Mouse (Mus musculus) kidney, postnatal 4 days (tissue): ENCODE measurements around the gene Ppm1e.
A peak's percentile ranks its signal among the peaks of the same experiment; 100 is the strongest.
"Not testable (repeated sequence)": the region's sequence is repeated elsewhere in the genome, so short reads cannot be mapped to it uniquely, and the experiment has no call there.

Experiments used
- DNase-seq, 2 experiments: peaks; one replicate each; pipeline ENCODE4 v3.0.0; 2021; ENCODE audit warnings: mixed read lengths in 2 of 2

Ppm1e gene

DNA sequence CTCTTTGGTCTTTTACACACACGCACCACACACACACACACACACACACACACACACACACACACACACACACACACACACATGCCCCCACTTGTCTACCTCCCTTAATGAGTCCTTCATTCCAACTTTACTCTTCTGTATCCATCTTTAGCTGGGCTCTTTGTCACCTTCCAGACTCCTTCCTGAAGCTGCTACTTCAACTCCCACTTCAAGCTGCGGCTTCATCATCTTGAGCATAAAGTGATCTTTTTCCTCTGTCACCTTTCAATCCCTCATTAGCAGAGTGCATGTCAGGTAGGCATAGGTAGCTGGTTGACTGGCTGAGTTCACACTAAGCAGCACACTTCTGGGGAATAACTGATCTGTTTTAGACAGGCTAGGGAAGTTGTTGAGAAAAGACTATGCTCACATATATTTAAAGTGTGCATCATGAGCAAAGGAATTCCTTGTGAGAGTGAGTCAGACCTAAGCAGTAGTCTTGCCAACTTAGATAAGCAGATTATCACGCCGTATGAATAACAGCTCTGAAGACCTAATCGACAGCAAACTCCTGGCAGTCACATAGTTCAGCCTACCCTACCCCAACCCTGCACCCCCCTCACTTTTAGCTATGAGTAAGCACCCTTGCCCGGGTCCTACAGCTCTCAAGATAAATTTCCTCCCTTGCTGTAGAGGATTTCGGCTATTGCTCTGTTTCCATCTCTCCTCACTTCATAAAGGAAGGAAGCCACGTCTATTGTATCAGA is 49.3 kb downstream of the Ppm1e start:
- DNase-seq, result no peak

DNA sequence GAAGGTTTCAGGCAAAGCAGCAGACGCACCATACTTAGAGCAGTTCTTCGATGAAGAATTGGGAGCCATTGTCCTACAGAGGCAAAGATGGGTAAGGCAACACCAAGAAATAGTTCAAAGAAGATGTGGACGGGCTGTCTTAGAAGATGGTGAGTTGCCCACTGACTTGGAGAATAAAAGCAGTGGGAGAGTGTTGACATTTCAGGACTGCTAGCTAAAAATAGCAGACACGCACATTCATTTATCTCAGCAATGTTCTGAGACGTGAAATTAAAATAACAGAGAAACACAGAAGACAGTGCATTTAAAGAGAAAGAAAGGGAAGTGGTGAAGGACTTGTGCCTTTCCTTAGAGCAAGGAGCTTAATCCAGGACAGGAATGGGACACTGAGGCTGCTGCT is 59.8 kb downstream of the Ppm1e start:
- DNase-seq, result no peak

DNA sequence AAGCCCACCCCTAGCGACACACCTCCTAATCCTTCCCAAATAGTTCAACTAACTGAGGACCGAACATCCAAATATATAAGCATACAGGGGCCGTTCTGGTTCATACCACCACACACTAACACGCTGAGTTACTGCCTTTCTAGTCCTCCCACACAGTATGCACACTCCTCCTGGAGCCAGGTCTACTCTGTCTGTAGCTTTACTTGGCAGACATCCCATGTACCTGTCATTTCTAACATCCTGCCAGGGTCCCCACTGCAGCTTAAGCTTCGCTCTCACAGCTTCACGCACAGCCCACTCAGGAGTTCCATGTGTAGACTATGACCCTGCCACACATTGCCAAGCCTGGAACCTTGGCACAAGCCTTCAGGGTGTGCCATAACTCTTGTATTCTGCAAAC is 62.4 kb downstream of the Ppm1e start:
- DNase-seq, result no peak

GRCm38 (mm10) chr11:87295636-87296035 is 63.2 kb downstream of the Ppm1e start:
- no peak for DNase-seq

- no peak for DNase-seq
These were observed 69.5 kb downstream of the Ppm1e start for GRCm38 (mm10) chr11:87289313-87289712.

DNA sequence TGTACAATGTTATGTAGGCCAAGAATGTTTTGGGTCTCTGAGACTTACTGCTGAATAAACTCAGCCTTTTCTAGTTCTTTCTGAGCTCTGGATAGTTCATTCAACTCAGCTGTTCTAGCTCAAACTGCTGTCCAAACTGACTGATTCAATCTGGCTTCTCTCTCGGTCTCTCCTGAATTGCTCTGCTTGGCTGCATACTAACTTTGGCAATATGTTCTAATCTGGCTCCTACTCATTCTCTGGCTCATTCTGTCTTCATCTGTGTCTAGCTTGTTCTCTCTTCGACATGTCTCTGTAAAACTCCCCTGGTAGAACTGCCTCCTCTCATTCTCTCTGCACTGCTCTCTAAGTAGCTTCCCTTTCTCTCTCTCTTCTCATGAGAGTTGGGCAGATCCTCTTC is 72.6 kb downstream of the Ppm1e start:
- no peak for DNase-seq

GRCm38 (mm10) chr11:87281907-87282475 is 76.8 kb downstream of the Ppm1e start:
- DNase-seq, result no peak

GRCm38 (mm10) chr11:87279461-87279860 is 79.4 kb downstream of the Ppm1e start:
- DNase-seq, result no peak

DNA sequence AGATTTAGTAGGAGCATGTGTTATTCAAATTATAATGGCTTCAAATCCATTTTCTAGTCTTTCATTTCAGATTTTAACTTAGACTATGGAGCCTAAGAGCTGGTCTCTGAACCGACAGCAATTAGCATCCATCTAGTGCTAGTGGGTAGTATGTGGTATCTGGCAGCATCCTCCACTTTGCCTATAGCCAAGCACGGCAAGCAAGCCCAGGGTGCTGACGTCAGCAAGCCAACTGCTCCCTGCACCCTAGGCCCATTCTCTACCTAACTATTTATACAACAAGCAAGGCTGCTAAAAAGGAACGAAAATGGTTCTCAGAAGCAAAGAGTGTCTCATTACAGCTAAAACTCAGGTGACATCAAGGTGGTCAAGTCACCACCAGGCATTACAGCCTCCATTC is 80.0 kb downstream of the Ppm1e start:
- no peak for DNase-seq

GRCm38 (mm10) chr11:87276240-87276985 is 82.4 kb downstream of the Ppm1e start:
- peak; percentile 22 to 26 for DNase-seq

GRCm38 (mm10) chr11:87275420-87276048 is 83.3 kb downstream of the Ppm1e start:
- no peak for DNase-seq

DNA sequence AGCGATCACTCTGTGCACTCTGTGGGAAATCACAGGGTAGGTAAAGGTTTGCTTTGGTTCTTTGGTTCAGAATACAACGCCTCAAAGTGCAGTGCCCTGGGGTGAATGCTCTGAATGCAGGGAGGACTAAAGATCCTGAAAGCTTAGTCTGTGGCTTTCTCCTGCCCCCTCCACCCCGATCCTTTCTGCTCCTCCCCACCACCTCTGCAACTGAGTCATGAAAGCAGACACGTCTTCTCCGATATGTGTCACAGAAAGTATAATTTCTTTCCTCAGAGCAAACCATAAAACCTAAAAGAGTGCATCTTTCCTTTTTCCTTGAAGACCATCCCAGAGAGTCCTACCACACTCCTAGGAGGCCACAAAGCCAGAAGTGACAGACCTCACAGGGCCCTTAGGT is 86.1 kb downstream of the Ppm1e start:
- no peak for DNase-seq

- DNase-seq, result no peak
These were observed 87.3 kb downstream of the Ppm1e start for GRCm38 (mm10) chr11:87271479-87271878.

DNA sequence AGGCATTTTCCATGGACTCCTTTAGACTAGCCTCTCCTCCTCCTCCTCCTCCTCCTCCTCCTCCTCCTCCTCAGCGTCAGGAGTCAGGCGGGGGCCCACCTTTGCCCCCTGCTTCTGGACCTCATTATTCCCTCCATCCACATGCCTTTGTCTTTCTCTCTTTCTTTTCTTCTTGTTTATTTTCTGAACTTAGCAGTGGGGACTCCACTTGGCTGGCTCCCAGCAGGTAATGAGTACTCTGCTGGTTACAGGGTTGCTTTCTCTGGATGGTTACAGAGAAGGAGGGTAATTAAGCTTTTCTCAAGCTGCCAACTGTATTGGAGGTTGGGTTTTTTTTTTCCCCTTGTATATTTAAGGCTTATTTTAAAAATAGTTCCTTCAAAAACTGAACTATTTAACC is 87.9 kb downstream of the Ppm1e start:
- no peak for DNase-seq

DNA sequence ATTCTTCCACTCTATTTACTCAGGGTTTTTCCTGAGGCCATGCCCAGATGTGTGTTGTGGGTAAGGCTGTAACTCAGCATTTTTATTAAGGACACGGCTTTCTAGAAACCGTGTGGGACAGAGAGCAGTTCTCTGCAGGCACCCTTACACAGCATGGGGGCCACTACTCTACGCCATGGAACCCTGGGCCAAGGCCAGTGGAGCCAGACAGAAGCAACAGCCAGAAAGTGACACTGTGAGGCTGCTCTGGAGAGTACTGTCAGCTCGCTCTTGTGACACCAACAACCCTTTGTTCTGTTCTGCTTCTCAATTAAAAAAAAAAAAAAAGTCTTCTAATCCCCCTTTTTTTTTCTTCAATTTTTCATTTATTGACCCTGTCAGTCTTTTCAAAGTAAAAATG is 88.4 kb downstream of the Ppm1e start:
- DNase-seq, result peak in 1 of 2 experiments; percentile 15

DNA sequence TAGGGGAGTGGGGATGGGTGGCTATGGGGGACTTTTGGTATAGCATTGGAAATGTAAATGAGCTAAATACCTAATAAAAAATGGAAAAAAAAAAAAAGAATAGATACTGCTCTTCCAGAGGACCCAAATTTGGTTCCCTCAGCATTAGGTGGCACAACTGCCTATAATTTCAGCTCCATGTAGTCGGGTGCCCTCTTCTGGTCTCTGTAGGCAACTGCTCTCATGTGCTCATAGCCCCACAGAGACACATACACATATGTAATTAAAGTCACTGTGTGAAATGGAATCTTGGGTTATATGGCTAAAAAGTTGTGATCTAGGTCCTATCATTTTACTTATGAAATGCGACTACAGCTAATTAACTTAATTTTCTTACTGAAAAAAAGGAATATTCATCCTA is 90.0 kb downstream of the Ppm1e start:
- no peak for DNase-seq

DNA sequence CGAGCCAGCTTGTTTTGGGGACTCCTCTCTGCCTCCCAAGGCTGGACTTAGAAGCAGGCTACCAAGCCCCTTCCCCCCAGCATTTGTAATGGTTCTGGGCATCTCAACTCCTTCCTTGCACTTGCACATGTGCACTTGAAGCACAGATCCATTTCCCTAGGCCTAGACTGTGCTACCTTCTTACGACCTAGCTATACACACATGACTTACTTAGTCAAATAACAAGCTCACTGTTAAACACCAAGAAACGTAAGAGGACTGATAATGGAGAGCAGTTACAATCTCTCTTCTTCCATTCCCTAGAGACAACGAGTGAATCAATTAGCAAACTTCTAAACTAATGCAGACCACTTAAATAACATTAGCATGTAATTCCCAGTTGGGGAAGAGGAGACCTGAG is 92.6 kb downstream of the Ppm1e start:
- DNase-seq, result no peak

DNA sequence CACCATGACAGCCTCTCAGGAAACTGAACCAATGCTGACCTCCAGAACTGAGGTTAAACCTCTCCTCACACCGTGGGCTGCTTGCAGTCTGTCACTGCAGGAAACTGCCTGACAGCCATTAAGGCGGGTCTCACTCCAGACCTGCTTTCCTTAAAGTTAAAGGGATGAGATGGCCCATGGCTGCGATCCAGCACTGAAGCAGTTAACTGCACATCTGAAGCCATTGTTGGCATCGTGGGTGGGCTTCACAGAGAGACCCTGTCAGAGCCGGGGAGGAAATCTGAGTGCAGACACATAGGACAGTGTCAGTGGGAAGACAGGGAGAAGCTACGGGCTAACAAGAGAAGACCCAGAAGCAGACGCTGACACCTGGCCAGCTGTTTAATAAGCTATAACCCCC is 94.9 kb downstream of the Ppm1e start:
- peak in 1 of 2 experiments; percentile 14 for DNase-seq

DNA sequence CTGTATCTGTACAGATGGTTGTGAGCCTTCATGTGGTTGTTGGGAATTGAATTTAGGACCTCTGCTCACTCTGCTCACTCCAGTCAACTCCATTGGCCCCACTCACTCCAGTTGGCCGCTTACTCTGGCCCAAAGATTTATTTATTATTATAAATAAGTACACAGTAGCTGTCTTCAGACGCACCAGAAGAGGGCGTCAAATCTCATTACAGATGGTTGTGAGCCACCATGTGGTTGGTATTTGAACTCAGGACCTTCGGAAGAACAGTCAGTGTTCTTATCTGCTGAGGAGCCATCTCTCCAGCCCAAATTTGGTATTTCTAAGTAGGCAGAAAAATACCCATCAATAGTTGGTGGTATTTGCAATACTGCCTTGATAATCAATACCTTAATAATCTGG is 97.1 kb downstream of the Ppm1e start:
- DNase-seq, result not testable (repeated sequence)

DNA sequence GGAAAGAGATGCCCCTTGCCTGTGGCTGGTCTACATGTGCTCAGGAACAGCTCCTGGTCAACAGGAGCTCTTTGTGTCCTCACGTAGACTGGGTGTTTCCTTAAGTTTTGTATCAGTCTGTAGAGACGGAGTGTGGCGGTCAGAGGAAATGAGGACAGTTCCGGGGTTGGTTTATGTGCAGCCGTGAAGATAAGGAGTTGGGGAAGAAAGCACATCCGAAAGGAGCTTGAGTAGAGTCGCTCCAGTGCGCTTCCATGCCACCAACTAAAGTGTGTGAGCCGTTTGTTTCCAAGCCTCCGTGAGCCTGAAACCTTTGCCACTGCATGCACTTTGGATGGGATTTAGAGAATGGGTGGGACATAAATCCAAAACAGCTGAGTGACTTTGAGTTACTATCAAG is 99.0 kb downstream of the Ppm1e start:
- no peak for DNase-seq

GRCm38 (mm10) chr11:87257282-87257681 is 101.5 kb downstream of the Ppm1e start:
- no peak for DNase-seq

DNA sequence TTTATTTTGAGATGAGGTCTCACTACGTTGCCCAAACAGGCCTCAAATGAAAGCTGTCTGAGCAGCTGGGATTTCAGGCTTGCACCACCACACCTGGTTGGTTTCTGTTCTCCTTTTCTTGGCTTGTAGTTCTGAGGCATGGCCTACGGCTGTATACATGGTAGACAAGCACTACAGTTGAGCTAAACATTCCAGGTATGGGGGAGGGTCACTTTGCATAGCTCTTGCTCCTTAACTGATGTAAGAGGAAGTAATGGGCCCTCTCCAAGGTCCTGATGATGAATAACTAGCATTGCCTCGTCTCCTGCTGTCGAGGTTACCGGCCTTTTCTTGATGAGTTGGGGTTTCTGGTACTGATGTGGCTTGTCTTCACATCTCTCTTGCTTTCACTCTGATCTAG is 104.7 kb downstream of the Ppm1e start:
- peak in 1 of 2 experiments; percentile 33 for DNase-seq

- no peak for DNase-seq
These were observed 105.5 kb downstream of the Ppm1e start for GRCm38 (mm10) chr11:87253294-87253693.

DNA sequence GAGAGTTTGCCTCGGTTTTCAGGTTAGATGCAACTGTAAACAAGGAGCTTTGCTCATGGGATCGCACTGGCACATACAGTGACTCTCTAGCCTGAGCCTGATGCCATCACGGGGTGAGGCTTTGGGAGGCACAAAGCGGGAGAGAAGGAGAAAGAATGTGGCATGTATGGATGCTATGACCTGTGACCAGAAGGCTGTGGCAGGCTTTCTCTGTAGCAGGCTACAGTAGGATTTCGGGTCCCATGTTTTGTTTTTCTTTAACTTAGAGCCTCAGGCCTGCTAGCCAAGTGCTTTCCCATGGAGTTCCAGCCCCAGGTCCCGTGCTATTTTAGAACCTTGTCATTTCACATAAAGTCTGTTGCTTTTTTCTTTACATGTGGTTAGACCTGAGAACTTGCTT is 108.7 kb downstream of the Ppm1e start:
- no peak for DNase-seq
